Mouse (Mus musculus) kidney, postnatal 14 days (tissue): ENCODE results near the gene Rarb.
"Not testable (repeated sequence)": the region's sequence is repeated elsewhere in the genome, so short reads cannot be mapped to it uniquely, and the experiment has no call there.

Source experiments
- DNase-seq: peaks from one replicate; pipeline ENCODE4 v3.0.0; 2022; ENCODE audit warnings: mixed read lengths

Rarb gene

GRCm38 (mm10) chr14:16818602-16819250, at the start of gene Rarb:
Gene Rarb, minus strand, starts transcription at chr14:16819156.
- peak; percentile 46 for DNase-seq

- DNase-seq = no peak
Observed at GRCm38 (mm10) chr14:16842036-16842435, 23.1 kb upstream of the Rarb start.

GRCm38 (mm10) chr14:16841597-16841989, 22.6 kb upstream of the Rarb start:
- DNase-seq = no peak

GRCm38 (mm10) chr14:16840951-16841596, 22.1 kb upstream of the Rarb start:
- peak; percentile 70 for DNase-seq

GRCm38 (mm10) chr14:16840135-16840534, 21.2 kb upstream of the Rarb start:
- DNase-seq = no peak

GRCm38 (mm10) chr14:16815096-16815741, 3.7 kb downstream of the Rarb start:
- DNase-seq = no peak

- no peak for DNase-seq
Observed at GRCm38 (mm10) chr14:16806155-16806554, 12.8 kb downstream of the Rarb start.

GRCm38 (mm10) chr14:16790161-16790560, 28.8 kb downstream of the Rarb start:
- no peak for DNase-seq

- DNase-seq = no peak
Observed at GRCm38 (mm10) chr14:16781942-16782541, 36.9 kb downstream of the Rarb start.

- no peak for DNase-seq
Observed at GRCm38 (mm10) chr14:16776723-16777381, 42.1 kb downstream of the Rarb start.

GRCm38 (mm10) chr14:16772927-16773326, 46.0 kb downstream of the Rarb start:
- peak; percentile 41 for DNase-seq

GRCm38 (mm10) chr14:16765891-16766290, 53.1 kb downstream of the Rarb start:
- DNase-seq = no peak

GRCm38 (mm10) chr14:16762773-16763172, 56.2 kb downstream of the Rarb start:
- peak; percentile 9 for DNase-seq

- DNase-seq = no peak
Observed at GRCm38 (mm10) chr14:16758773-16759434, 60.1 kb downstream of the Rarb start.

- not testable (repeated sequence) for DNase-seq
Observed at GRCm38 (mm10) chr14:16755601-16756000, 63.4 kb downstream of the Rarb start.

GRCm38 (mm10) chr14:16752648-16753047, 66.3 kb downstream of the Rarb start:
- DNase-seq = no peak

- no peak for DNase-seq
Observed at GRCm38 (mm10) chr14:16746982-16747578, 71.9 kb downstream of the Rarb start.

GRCm38 (mm10) chr14:16740982-16741739, 77.8 kb downstream of the Rarb start:
- DNase-seq = no peak

GRCm38 (mm10) chr14:16738538-16738937, 80.4 kb downstream of the Rarb start:
- DNase-seq = no peak

- no peak for DNase-seq
Observed at GRCm38 (mm10) chr14:16737781-16738180, 81.2 kb downstream of the Rarb start.

- peak; percentile 51 for DNase-seq
Observed at GRCm38 (mm10) chr14:16735331-16736012, 83.5 kb downstream of the Rarb start.
